Mouse (Mus musculus) ES-Bruce4 (cell line): ENCODE data around the gene Glis2. TPM values are rescaled to one million over a fixed set of nuclear protein-coding genes. Genes with fewer than 3 reads are reported as not detected.

Experiments used
- H3K27ac ChIP-seq: 2 replicates; pipeline ENCODE4 v1.5.1; 2012; ENCODE audit warnings: low read length, inconsistent platforms; ENCODE audit not compliant: insufficient read depth
- H3K27me3 ChIP-seq: 2 replicates; pipeline ENCODE4 v1.6.1; 2012; ENCODE audit warnings: mild to moderate bottlenecking, low read length, inconsistent platforms; ENCODE audit not compliant: control insufficient read depth, poor library complexity, insufficient read depth, severe bottlenecking
- H3K36me3 ChIP-seq: 2 replicates; pipeline ENCODE4 v1.6.1; 2012; ENCODE audit warnings: inconsistent platforms, mild to moderate bottlenecking, low read length, moderate library complexity; ENCODE audit not compliant: control insufficient read depth, poor library complexity, insufficient read depth, severe bottlenecking
- H3K4me1 ChIP-seq: one replicate; pipeline ENCODE4 v1.8.1; 2011; ENCODE audit warnings: low read length; ENCODE audit not compliant: control insufficient read depth, insufficient read depth
- H3K4me3 ChIP-seq: 2 replicates; pipeline ENCODE4 v1.5.1; 2011; ENCODE audit warnings: low read depth, mild to moderate bottlenecking, low read length
- H3K9ac ChIP-seq: 2 replicates; pipeline ENCODE4 v1.6.1; 2012; ENCODE audit warnings: low read depth, mild to moderate bottlenecking, inconsistent platforms; ENCODE audit not compliant: poor library complexity, severe bottlenecking
- H3K9me3 ChIP-seq: replicated peaks from 2 replicates; pipeline ENCODE4 v1.6.1; 2012; ENCODE audit warnings: mild to moderate bottlenecking, low read length, inconsistent platforms; ENCODE audit not compliant: control insufficient read depth, poor library complexity, insufficient read depth, severe bottlenecking
- CTCF ChIP-seq: IDR thresholded peaks from one replicate; pipeline ENCODE4 v1.8.1; 2011; ENCODE audit warnings: low read depth, low read length
- EP300 ChIP-seq: IDR thresholded peaks from 2 replicates; pipeline ENCODE4 v1.6.1; 2011; ENCODE audit warnings: low read depth, low read length; ENCODE audit not compliant: insufficient read depth
- POLR2A ChIP-seq: IDR thresholded peaks from one replicate; pipeline ENCODE4 v1.8.1; 2011; ENCODE audit warnings: low read length; ENCODE audit not compliant: insufficient read depth
- polyA plus RNA-seq: library from polyadenylated mRNA; stranded (reverse); fragments of >200 nt; gene quantifications from 2 replicates; pipeline ENCODE4 v1.2.4, GENCODE M21; 2011; ENCODE audit warnings: low read depth; ENCODE audit not compliant: missing spikeins, insufficient read depth, insufficient read length

Glis2 gene
- polyA plus RNA-seq, 1 experiment: 31.2 TPM

DNA sequence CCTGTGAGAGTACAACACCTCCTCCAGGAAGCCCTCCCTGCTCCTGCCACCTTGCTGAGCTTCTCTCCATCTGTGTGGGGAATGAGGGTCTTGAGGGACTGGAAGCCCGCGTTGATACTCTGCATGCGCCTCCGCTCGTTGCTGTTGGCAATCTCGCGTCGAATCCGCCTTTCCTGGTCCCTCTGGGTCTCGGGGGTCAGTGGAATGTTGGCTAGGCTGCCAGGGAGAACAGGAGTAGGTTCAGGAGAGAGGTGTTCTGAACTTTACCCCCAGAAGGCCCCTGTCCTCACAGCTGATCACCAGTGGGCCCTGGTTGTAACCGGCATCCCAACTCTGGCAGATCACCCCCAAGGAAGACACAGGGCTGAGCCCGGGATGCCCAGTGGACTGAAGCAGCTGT lies 42.6 kb upstream of the Glis2 start:
- Histone ChIP-seq H3K36me3 (peaks cover 19% of the 10 kb centered on the region), H3K4me3 (no peak overlapping the region), H3K27ac (peak overlapping the region; percentile 36; the same call in 1 of the 2 replicates), H3K9ac (no peak overlapping the region), H3K27me3 (no peaks in the 10 kb centered on the region), H3K9me3 (no peaks in the 10 kb centered on the region), H3K4me1 (peaks cover 5% of the 10 kb centered on the region)
- TF ChIP-seq CTCF (no peak), EP300 (no peak), POLR2A (no peak)

DNA sequence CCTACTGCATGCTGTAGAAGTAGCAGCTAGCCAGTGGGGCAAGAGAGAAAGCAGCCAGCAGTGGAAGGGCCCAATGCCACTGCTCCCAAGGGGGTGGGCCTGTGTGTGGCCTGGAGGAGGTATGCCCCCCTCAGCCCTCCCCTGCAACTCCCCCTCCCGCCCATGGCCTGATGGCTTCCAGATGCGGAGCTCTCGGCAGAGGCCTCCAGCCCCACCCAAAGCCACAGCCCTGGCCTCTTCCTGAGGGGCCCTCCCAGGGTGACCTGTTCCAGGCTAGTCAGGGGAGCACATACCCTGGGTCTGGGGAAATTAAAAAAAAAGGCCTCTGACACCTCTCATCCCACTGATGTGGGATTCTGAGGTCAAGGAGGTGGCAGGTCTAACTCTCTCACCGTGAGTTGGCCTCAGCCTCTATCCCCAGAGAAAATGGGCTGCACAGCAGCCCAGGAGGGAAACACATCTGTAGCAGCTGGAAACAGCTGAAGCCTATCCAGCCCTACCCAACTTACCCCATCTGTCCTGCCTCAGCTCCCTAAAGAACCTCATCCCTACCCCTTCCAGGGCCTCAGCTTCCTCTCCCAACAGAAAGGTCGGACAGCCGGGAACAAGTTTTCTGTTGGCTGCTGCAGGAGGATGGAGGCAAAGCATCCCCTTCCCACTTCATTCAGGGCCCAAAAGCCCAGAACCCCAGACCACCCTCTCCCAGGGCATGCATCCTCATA lies 41.5 kb upstream of the Glis2 start:
- Histone ChIP-seq H3K36me3 (peaks cover 11% of the 10 kb centered on the region), H3K9me3 (no peaks in the 10 kb centered on the region), H3K27ac (peak overlapping the region; percentile 13), H3K9ac (no peak overlapping the region), H3K27me3 (no peaks in the 10 kb centered on the region), H3K4me1 (peaks cover 5% of the 10 kb centered on the region), H3K4me3 (no peak overlapping the region)
- no peak for TF ChIP-seq CTCF
- TF ChIP-seq POLR2A: no peak
- no peak for TF ChIP-seq EP300

DNA sequence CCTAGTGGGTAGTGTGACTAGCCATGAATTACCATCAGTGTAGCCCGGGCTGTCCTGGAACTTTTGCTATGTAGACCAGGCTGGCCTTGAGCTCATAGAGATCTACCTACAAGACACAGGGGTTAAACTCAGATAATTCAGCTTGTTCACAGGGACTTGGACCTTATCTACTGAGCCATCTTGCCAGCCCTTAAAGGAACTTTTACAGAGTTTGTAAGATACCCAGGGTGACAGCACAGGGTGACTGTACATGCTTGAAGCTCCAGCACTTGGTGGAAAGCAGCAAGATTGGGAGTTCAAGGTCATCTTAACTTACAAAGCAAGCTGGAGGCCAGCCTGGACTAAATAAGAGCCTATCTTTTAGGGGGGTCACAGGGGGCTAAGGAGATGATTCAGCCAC lies 39.0 kb upstream of the Glis2 start:
- no peak for TF ChIP-seq POLR2A
- no peak for TF ChIP-seq EP300
- TF ChIP-seq CTCF: no peak
- H3K9me3 ChIP-seq: no peaks in the 10 kb centered on the region
- H3K4me3 ChIP-seq: no peak overlapping the region
- H3K9ac ChIP-seq: no peak overlapping the region
- H3K4me1 ChIP-seq: peaks cover 5% of the 10 kb centered on the region
- no peaks in the 10 kb centered on the region for H3K27me3 ChIP-seq
- H3K27ac ChIP-seq: no peak overlapping the region
- peaks cover 3% of the 10 kb centered on the region; the same call in 1 of the 2 replicates for H3K36me3 ChIP-seq

DNA sequence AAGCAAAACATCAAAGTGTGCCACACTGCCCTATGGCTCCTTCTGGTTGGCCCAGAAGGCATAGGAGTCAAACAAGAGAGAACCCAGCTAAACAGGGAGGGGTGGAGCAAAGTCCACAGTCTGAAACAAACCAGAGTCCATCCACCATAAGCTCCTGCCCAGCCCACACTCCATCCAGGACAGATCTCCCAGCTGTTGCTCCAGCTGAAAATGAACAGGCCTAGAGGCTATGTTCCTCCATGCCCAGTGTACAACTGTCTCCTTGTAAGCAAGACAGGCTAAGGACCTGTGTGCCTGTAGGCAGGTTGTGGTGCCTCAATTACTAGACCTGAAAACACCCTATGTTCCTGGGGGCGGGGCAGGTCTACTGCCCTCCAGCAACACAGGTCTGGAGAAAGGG lies 37.4 kb upstream of the Glis2 start:
- H3K9ac ChIP-seq: peak overlapping the region; percentile 96; the same call in 1 of the 2 replicates
- H3K36me3 ChIP-seq: no peaks in the 10 kb centered on the region
- 0 out of 2 replicates have a peak overlapping the region, but pooled peaks have one; percentile 11 for H3K27ac ChIP-seq
- H3K9me3 ChIP-seq: no peaks in the 10 kb centered on the region
- H3K4me3 ChIP-seq: peak overlapping the region; percentile 96
- H3K27me3 ChIP-seq: no peaks in the 10 kb centered on the region
- H3K4me1 ChIP-seq: peaks cover 5% of the 10 kb centered on the region
- TF ChIP-seq CTCF (no peak), EP300 (no peak), POLR2A (no peak)

DNA sequence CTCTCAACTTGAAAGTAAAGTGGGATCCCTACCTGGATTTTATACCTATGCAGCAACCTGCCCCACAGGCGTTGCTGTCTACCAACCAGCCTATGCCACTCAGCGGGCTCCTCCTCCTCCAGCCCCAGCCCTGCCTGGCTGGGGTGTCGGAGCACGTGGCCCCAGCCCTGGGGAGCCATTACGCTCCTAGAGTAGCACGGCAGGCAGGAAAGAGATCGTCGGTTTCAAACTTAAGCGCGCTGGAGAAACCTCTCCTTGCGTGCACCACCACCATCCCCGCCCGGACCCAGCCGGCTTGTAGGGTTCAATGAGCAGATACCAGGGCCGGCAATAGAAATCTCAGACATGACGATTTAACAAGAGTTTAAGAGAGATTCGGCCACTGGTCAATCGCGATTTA lies 36.6 kb upstream of the Glis2 start:
- no peaks in the 10 kb centered on the region for H3K9me3 ChIP-seq
- peak overlapping the region; percentile 96 for H3K9ac ChIP-seq
- H3K27me3 ChIP-seq: no peaks in the 10 kb centered on the region
- peak overlapping the region; percentile 70 for H3K27ac ChIP-seq
- H3K4me1 ChIP-seq: peaks cover 5% of the 10 kb centered on the region
- peak overlapping the region; percentile 96 for H3K4me3 ChIP-seq
- H3K36me3 ChIP-seq: no peaks in the 10 kb centered on the region
- no peak for TF ChIP-seq EP300
- TF ChIP-seq POLR2A: no peak

DNA sequence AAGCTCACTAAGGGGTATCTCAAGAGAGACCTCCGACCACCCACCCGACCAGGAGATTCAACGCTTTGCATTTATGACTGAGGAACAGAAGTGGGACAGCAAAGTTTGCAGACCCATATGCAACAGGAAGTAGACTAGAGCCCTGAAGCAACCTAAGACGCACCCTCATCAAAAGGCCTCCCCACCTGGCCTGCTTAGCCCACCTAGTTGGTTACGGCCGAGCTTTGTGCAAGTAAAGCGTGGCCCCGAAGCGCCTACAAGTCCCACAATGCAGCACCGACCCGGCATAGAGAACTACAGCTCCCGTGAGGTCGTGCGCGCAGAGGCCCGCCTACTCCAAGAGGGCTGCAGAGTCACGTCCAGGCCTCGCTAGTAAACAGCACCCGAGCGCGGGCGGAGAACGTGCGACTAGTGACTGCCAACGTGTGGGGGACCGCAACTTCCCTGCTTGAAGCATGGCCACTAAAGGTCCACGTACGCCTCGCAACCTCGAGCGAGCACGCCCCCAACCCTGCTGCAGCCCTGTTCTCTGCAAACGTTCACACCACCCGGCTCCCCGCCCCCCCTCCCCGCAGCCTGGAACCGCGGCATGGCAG lies 36.0 kb upstream of the Glis2 start:
- Histone ChIP-seq H3K9ac (peak overlapping the region; percentile 96), H3K36me3 (no peaks in the 10 kb centered on the region), H3K4me3 (peak overlapping the region; percentile 96), H3K4me1 (peaks cover 4% of the 10 kb centered on the region), H3K9me3 (no peaks in the 10 kb centered on the region), H3K27me3 (no peaks in the 10 kb centered on the region), H3K27ac (peak overlapping the region; percentile 70)
- TF ChIP-seq EP300: peak; percentile 51; the same call in 1 of the 2 replicates
- TF ChIP-seq POLR2A: peak; percentile 88
- TF ChIP-seq CTCF: no peak
